Mouse (Mus musculus) spleen, postnatal 14 days (tissue): Measurements from ENCODE around the gene Usp54.
"Not testable (repeated sequence)": the region's sequence is repeated elsewhere in the genome, so short reads cannot be mapped to it uniquely, and the experiment has no call there.

Experiments used
- DNase-seq, 2 experiments: peaks; one replicate each; pipeline ENCODE4 v3.0.0; 2021 to 2022; ENCODE audit warnings: low spot score in 2 of 2

The Usp54 gene

GRCm38 (mm10) chr14:20654690-20655421, 14.0 kb upstream of the Usp54 start:
- no peak for DNase-seq

- no peak for DNase-seq
Observed at GRCm38 (mm10) chr14:20651722-20652256, 10.9 kb upstream of the Usp54 start.

- no peak for DNase-seq
Observed at GRCm38 (mm10) chr14:20651000-20651399, 10.1 kb upstream of the Usp54 start.

- DNase-seq = no peak
Observed at GRCm38 (mm10) chr14:20646381-20646780, 5.5 kb upstream of the Usp54 start.

- no peak for DNase-seq
Observed at GRCm38 (mm10) chr14:20645547-20645946, 4.7 kb upstream of the Usp54 start.

- DNase-seq = no peak
Observed at GRCm38 (mm10) chr14:20641438-20641875, 594 bp upstream of the Usp54 start.

- peak in 1 of 2 experiments; percentile 31 for DNase-seq
Observed at GRCm38 (mm10) chr14:20639918-20640619, 794 bp downstream of the Usp54 start.

GRCm38 (mm10) chr14:20638702-20639101, 2.2 kb downstream of the Usp54 start:
- no peak for DNase-seq

- DNase-seq = no peak
Observed at GRCm38 (mm10) chr14:20637818-20638574, 2.9 kb downstream of the Usp54 start.

GRCm38 (mm10) chr14:20636968-20637367, 3.9 kb downstream of the Usp54 start:
- not testable (repeated sequence) for DNase-seq

GRCm38 (mm10) chr14:20635546-20635945, 5.3 kb downstream of the Usp54 start:
- DNase-seq = no peak

GRCm38 (mm10) chr14:20631253-20631652, 9.6 kb downstream of the Usp54 start:
- no peak for DNase-seq

GRCm38 (mm10) chr14:20626971-20627370, 13.9 kb downstream of the Usp54 start:
- no peak for DNase-seq

GRCm38 (mm10) chr14:20626447-20626846, 14.4 kb downstream of the Usp54 start:
- no peak for DNase-seq

GRCm38 (mm10) chr14:20622907-20623306, 18.0 kb downstream of the Usp54 start:
- DNase-seq = no peak

- no peak for DNase-seq
Observed at GRCm38 (mm10) chr14:20622412-20622811, 18.5 kb downstream of the Usp54 start.

- no peak for DNase-seq
Observed at GRCm38 (mm10) chr14:20621903-20622302, 19.0 kb downstream of the Usp54 start.

- no peak for DNase-seq
Observed at GRCm38 (mm10) chr14:20619131-20619530, 21.7 kb downstream of the Usp54 start.

GRCm38 (mm10) chr14:20618211-20618610, 22.7 kb downstream of the Usp54 start:
- DNase-seq = no peak

GRCm38 (mm10) chr14:20616421-20616820, 24.4 kb downstream of the Usp54 start:
- DNase-seq = no peak

- no peak for DNase-seq
Observed at GRCm38 (mm10) chr14:20615075-20615474, 25.8 kb downstream of the Usp54 start.

- DNase-seq = no peak
Observed at GRCm38 (mm10) chr14:20612820-20613219, 28.0 kb downstream of the Usp54 start.
